Mouse (Mus musculus): Measurements from ENCODE around the gene Trim8. TPM values are rescaled to one million over a fixed set of nuclear protein-coding genes. Genes with fewer than 3 reads are reported as not detected.
A peak's percentile ranks its signal among the peaks of the same experiment; 100 is the strongest.

Gene Trim8
- polyA plus RNA-seq, 2 experiments from 2014 or later, result 15.8 to 21.3 TPM

GRCm38 (mm10) chr19:46505646-46506371, 4.3 kb downstream of the Trim8 start:
- no peak for ATAC-seq

- ATAC-seq, result no peak
Measured at GRCm38 (mm10) chr19:46506372-46506717, 4.8 kb downstream of the Trim8 start.

- no peak for ATAC-seq
Measured at GRCm38 (mm10) chr19:46507181-46507581, 5.7 kb downstream of the Trim8 start.

GRCm38 (mm10) chr19:46507806-46508205, 6.3 kb downstream of the Trim8 start:
- ATAC-seq, result no peak

GRCm38 (mm10) chr19:46508738-46509137, 7.2 kb downstream of the Trim8 start:
- no peak for ATAC-seq

- peak; percentile 14 for ATAC-seq
Measured at GRCm38 (mm10) chr19:46509202-46509601, 7.7 kb downstream of the Trim8 start.

GRCm38 (mm10) chr19:46509736-46510135, 8.2 kb downstream of the Trim8 start:
- no peak for ATAC-seq

GRCm38 (mm10) chr19:46510401-46510800, 8.9 kb downstream of the Trim8 start:
- ATAC-seq, result no peak

GRCm38 (mm10) chr19:46510824-46511223, 9.3 kb downstream of the Trim8 start:
- peak; percentile 65 for ATAC-seq

GRCm38 (mm10) chr19:46511263-46511662, 9.8 kb downstream of the Trim8 start:
- ATAC-seq, result peak; percentile 80

GRCm38 (mm10) chr19:46514387-46514786, 12.9 kb downstream of the Trim8 start:
- no peak for ATAC-seq

GRCm38 (mm10) chr19:46515287-46515821, 13.9 kb downstream of the Trim8 start:
- ATAC-seq, result no peak

- ATAC-seq, result peak; percentile 17
Measured at GRCm38 (mm10) chr19:46516667-46517528, 15.4 kb downstream of the Trim8 start.

GRCm38 (mm10) chr19:46517529-46518351, 16.2 kb downstream of the Trim8 start:
- no peak for ATAC-seq

GRCm38 (mm10) chr19:46518352-46518787, 16.9 kb downstream of the Trim8 start:
- ATAC-seq, result peak; percentile 55

- no peak for ATAC-seq
Measured at GRCm38 (mm10) chr19:46518828-46519621, 17.5 kb downstream of the Trim8 start.

GRCm38 (mm10) chr19:46521698-46522097, 20.2 kb downstream of the Trim8 start:
- ATAC-seq, result no peak

- ATAC-seq, result no peak
Measured at GRCm38 (mm10) chr19:46522433-46523044, 21.0 kb downstream of the Trim8 start.

- no peak for ATAC-seq
Measured at GRCm38 (mm10) chr19:46523131-46523479, 21.6 kb downstream of the Trim8 start.

GRCm38 (mm10) chr19:46523480-46524151, 22.1 kb downstream of the Trim8 start:
- ATAC-seq, result no peak

- no peak for ATAC-seq
Measured at GRCm38 (mm10) chr19:46524152-46524544, 22.6 kb downstream of the Trim8 start.
